Mouse (Mus musculus): Measurements from ENCODE around the gene Cx3cr1. TPM values are rescaled to one million over a fixed set of nuclear protein-coding genes. Genes with fewer than 3 reads are reported as not detected.

The Cx3cr1 gene
- polyA plus RNA-seq, 1 experiment from 2014 or later: 8.0 TPM

GRCm38 (mm10) chr9:120054545-120055277, 15.0 kb downstream of the Cx3cr1 start:
- Histone ChIP-seq H3K9ac (no peak overlapping the region), H3K36me3 (no peaks in the 10 kb centered on the region), H3K27me3 (no peaks in the 10 kb centered on the region), H3K9me3 (no peaks in the 10 kb centered on the region), H3K4me3 (no peak overlapping the region), H3K4me2 (replicated peaks) (no peak overlapping the region), H3K4me1 (0 out of 2 replicates have a peak, but pooled peaks cover 4% of the 10 kb centered on the region), H3K27ac (no peak overlapping the region)
- 55% methylated on average over 8 of the region's 8 CpGs for WGBS
- no peak for ATAC-seq (ENCODE audit: insufficient number of reproducible peaks, insufficient read depth, low FRiP score, low TSS enrichment)

GRCm38 (mm10) chr9:120049407-120049806, 20.3 kb downstream of the Cx3cr1 start:
- no peak overlapping the region for H3K9ac ChIP-seq
- 74% methylated on average over 3 of the region's 3 CpGs for WGBS

DNA sequence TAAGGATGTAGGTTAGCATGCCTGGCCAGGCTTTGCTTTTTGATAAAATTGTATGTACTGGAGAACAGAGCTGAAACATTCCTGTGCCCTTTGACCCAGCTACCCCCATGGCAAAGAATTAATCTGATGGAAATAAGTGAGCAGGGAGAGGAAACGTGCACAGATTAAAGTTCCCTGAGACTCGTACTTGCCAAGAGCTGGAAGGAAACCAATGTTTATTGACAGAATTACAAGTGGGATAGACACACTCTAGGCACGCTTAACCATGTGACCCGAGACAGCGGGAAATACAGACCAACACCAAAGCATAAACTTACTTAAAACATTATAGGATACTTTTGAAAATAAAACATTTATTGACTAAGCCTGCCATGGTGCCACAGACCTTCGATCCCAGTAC, 21.2 kb downstream of the Cx3cr1 start:
- Histone ChIP-seq H3K4me3 (no peak overlapping the region), H3K4me1 (no peaks in the 10 kb centered on the region), H3K36me3 (no peaks in the 10 kb centered on the region), H3K9me3 (no peaks in the 10 kb centered on the region), H3K27me3 (no peaks in the 10 kb centered on the region), H3K9ac (no peak overlapping the region), H3K4me2 (replicated peaks) (no peak overlapping the region), H3K27ac (no peak overlapping the region)
- WGBS: 67% methylated on average over 6 of the region's 6 CpGs
- ATAC-seq (ENCODE audit: insufficient number of reproducible peaks, insufficient read depth, low FRiP score, low TSS enrichment): no peak

More at GRCm38 (mm10) chr9:120049407-120049806, 20.3 kb downstream of the Cx3cr1 start:
- H3K27ac ChIP-seq: no peak overlapping the region
- H3K4me3 ChIP-seq: no peak overlapping the region
- H3K27me3 ChIP-seq: no peaks in the 10 kb centered on the region
- H3K36me3 ChIP-seq: no peaks in the 10 kb centered on the region
- no peak overlapping the region for H3K4me2 ChIP-seq (replicated peaks)
- no peak for ATAC-seq (ENCODE audit: insufficient number of reproducible peaks, insufficient read depth, low FRiP score, low TSS enrichment)
- no peaks in the 10 kb centered on the region for H3K4me1 ChIP-seq
- H3K9me3 ChIP-seq: no peaks in the 10 kb centered on the region

- H3K27me3 ChIP-seq: no peaks in the 10 kb centered on the region
- H3K4me1 ChIP-seq: no peaks in the 10 kb centered on the region
- no peaks in the 10 kb centered on the region for H3K36me3 ChIP-seq
- no peak overlapping the region for H3K27ac ChIP-seq
- WGBS: 86% methylated on average over 7 of the region's 7 CpGs
- H3K4me3 ChIP-seq: no peak overlapping the region
- no peak for ATAC-seq (ENCODE audit: insufficient number of reproducible peaks, insufficient read depth, low FRiP score, low TSS enrichment)
- H3K9me3 ChIP-seq: no peaks in the 10 kb centered on the region
- no peak overlapping the region for H3K4me2 ChIP-seq (replicated peaks)
- H3K9ac ChIP-seq: no peak overlapping the region
Measured at GRCm38 (mm10) chr9:120043115-120043514, 26.6 kb downstream of the Cx3cr1 start.

- H3K4me3 ChIP-seq: no peak overlapping the region
- H3K4me1 ChIP-seq: no peaks in the 10 kb centered on the region
- no peak overlapping the region for H3K27ac ChIP-seq
- H3K9me3 ChIP-seq: no peaks in the 10 kb centered on the region
- H3K9ac ChIP-seq: no peak overlapping the region
- no peak for ATAC-seq (ENCODE audit: insufficient number of reproducible peaks, insufficient read depth, low FRiP score, low TSS enrichment)
- 77% methylated on average over 7 of the region's 7 CpGs for WGBS
- no peaks in the 10 kb centered on the region for H3K36me3 ChIP-seq
- no peak overlapping the region for H3K4me2 ChIP-seq (replicated peaks)
- no peaks in the 10 kb centered on the region for H3K27me3 ChIP-seq
Measured at GRCm38 (mm10) chr9:120037414-120037813, 32.3 kb downstream of the Cx3cr1 start.

DNA sequence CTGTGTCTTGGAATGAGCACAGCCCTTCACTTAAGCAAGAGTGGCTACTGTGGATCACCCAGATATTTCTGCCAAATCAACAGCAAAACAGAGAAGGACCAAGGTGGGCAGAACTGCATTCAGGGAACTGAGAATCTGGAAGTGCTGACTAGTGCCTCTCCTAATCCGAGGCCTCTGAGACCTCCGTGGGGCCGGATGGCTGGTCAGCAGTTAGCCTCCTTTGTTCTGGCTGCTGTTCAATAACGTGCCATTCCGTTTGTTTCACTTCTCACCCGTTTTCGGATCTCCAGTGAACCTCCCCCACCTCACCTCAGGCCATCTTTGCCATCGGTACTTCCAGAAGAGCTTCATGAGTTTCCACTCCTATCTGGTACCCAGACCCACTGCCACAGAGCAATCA, 35.3 kb downstream of the Cx3cr1 start:
- H3K9me3 ChIP-seq: no peaks in the 10 kb centered on the region
- H3K36me3 ChIP-seq: no peaks in the 10 kb centered on the region
- no peak overlapping the region for H3K4me3 ChIP-seq
- no peak overlapping the region for H3K4me2 ChIP-seq (replicated peaks)
- H3K27ac ChIP-seq: no peak overlapping the region
- no peak overlapping the region for H3K9ac ChIP-seq
- 82% methylated on average over 8 of the region's 8 CpGs for WGBS
- no peaks in the 10 kb centered on the region for H3K4me1 ChIP-seq
- ATAC-seq (ENCODE audit: insufficient number of reproducible peaks, insufficient read depth, low FRiP score, low TSS enrichment): no peak
- no peaks in the 10 kb centered on the region for H3K27me3 ChIP-seq

- WGBS: 89% methylated on average over 6 of the region's 6 CpGs
Measured at GRCm38 (mm10) chr9:120032710-120033109, 37.0 kb downstream of the Cx3cr1 start.

GRCm38 (mm10) chr9:120030421-120030820, 39.3 kb downstream of the Cx3cr1 start:
- no peaks in the 10 kb centered on the region for H3K27me3 ChIP-seq
- H3K4me3 ChIP-seq: no peak overlapping the region
- no peak overlapping the region for H3K27ac ChIP-seq
- ATAC-seq (ENCODE audit: insufficient number of reproducible peaks, insufficient read depth, low FRiP score, low TSS enrichment): no peak
- H3K9me3 ChIP-seq: no peaks in the 10 kb centered on the region
- H3K9ac ChIP-seq: no peak overlapping the region
- WGBS: 83% methylated on average over 10 of the region's 10 CpGs
- no peak overlapping the region for H3K4me2 ChIP-seq (replicated peaks)
- no peaks in the 10 kb centered on the region for H3K4me1 ChIP-seq
- no peaks in the 10 kb centered on the region for H3K36me3 ChIP-seq

More at GRCm38 (mm10) chr9:120032710-120033109, 37.0 kb downstream of the Cx3cr1 start:
- no peak for ATAC-seq (ENCODE audit: insufficient number of reproducible peaks, insufficient read depth, low FRiP score, low TSS enrichment)
- Histone ChIP-seq H3K36me3 (no peaks in the 10 kb centered on the region), H3K9ac (no peak overlapping the region), H3K4me3 (no peak overlapping the region), H3K27me3 (no peaks in the 10 kb centered on the region), H3K27ac (no peak overlapping the region), H3K4me2 (replicated peaks) (no peak overlapping the region), H3K4me1 (no peaks in the 10 kb centered on the region), H3K9me3 (no peaks in the 10 kb centered on the region)

- no peak overlapping the region for H3K4me3 ChIP-seq
- H3K9me3 ChIP-seq: no peaks in the 10 kb centered on the region
- H3K4me2 ChIP-seq (replicated peaks): no peak overlapping the region
- 86% methylated on average over 6 of the region's 6 CpGs for whole genome bisulfite sequencing
- H3K27ac ChIP-seq: no peak overlapping the region
- no peaks in the 10 kb centered on the region for H3K27me3 ChIP-seq
- H3K4me1 ChIP-seq: no peaks in the 10 kb centered on the region
- no peak for ATAC-seq (ENCODE audit: insufficient number of reproducible peaks, insufficient read depth, low FRiP score, low TSS enrichment)
- no peaks in the 10 kb centered on the region for H3K36me3 ChIP-seq
- H3K9ac ChIP-seq: no peak overlapping the region
Measured at GRCm38 (mm10) chr9:120029880-120030279, 39.8 kb downstream of the Cx3cr1 start.

DNA sequence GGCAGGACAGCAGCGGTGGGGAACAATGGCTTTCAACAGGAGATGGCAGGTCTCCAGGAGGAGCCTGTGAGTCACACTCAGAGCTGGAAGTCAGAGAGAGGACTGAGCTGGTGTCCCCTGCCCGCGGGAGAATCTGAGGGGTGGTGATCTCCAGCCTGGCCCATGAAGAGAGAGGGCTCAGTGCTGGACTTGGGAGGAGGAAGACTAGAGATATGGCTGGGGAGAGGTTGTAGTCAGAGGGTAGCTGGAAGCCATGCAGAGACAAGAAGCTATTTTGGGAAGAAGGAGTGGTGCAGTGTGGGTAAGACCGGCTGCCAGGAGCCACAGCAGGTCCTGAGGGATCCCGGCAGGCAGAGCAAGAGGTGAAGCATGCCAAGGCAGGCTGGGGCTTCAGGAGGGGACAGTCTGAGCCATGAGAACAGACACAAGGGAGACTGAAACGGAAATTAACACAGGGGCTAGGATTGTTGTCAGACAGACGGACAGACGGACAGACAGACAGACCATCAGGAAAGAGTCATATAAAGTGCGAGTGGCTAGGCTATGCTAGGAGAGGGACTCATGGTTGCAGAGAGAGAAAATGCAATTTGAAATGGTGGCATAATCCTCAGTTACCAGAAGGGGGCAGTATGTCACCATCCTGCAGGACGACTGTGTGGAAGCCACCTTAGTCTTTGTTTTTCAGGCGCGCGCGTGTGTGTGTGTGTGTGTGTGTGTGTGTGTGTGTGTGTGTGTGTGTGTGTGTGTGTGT, 42.1 kb downstream of the Cx3cr1 start:
- WGBS: 25% methylated on average over 14 of the region's 14 CpGs
- Histone ChIP-seq H3K9ac (no peak overlapping the region), H3K27me3 (no peaks in the 10 kb centered on the region), H3K4me1 (no peaks in the 10 kb centered on the region), H3K9me3 (no peaks in the 10 kb centered on the region), H3K4me2 (replicated peaks) (no peak overlapping the region), H3K4me3 (no peak overlapping the region), H3K27ac (no peak overlapping the region), H3K36me3 (no peaks in the 10 kb centered on the region)
- ATAC-seq (ENCODE audit: insufficient number of reproducible peaks, insufficient read depth, low FRiP score, low TSS enrichment): no peak

GRCm38 (mm10) chr9:120024625-120025024, 45.1 kb downstream of the Cx3cr1 start:
- 0 out of 2 replicates have a peak, but pooled peaks cover 5% of the 10 kb centered on the region for H3K4me1 ChIP-seq
- no peaks in the 10 kb centered on the region for H3K9me3 ChIP-seq
- 69% methylated on average over 5 of the region's 5 CpGs for WGBS
- H3K9ac ChIP-seq: no peak overlapping the region
- H3K4me2 ChIP-seq (replicated peaks): no peak overlapping the region
- H3K4me3 ChIP-seq: no peak overlapping the region
- H3K36me3 ChIP-seq: no peaks in the 10 kb centered on the region
- ATAC-seq (ENCODE audit: insufficient number of reproducible peaks, insufficient read depth, low FRiP score, low TSS enrichment): no peak
- H3K27ac ChIP-seq: no peak overlapping the region
- no peaks in the 10 kb centered on the region for H3K27me3 ChIP-seq

GRCm38 (mm10) chr9:120024171-120024570, 45.5 kb downstream of the Cx3cr1 start:
- Histone ChIP-seq H3K4me2 (replicated peaks) (no peak overlapping the region), H3K9me3 (no peaks in the 10 kb centered on the region), H3K27ac (no peak overlapping the region), H3K4me3 (no peak overlapping the region), H3K27me3 (no peaks in the 10 kb centered on the region), H3K4me1 (0 out of 2 replicates have a peak, but pooled peaks cover 5% of the 10 kb centered on the region), H3K9ac (no peak overlapping the region), H3K36me3 (no peaks in the 10 kb centered on the region)
- ATAC-seq (ENCODE audit: insufficient number of reproducible peaks, insufficient read depth, low FRiP score, low TSS enrichment): no peak
- 83% methylated on average over 10 of the region's 10 CpGs for WGBS
